Mouse (Mus musculus) ES-E14 (cell line): ENCODE data around the gene Gm10721. TPM values are rescaled to one million over a fixed set of nuclear protein-coding genes. Genes with fewer than 3 reads are reported as not detected.
"Not testable (repeated sequence)": the region's sequence is repeated elsewhere in the genome, so short reads cannot be mapped to it uniquely, and the experiment has no call there.

ENCODE experiments used
- DNase-seq: peaks from one replicate; pipeline ENCODE4 v3.0.0-alpha.2; 2013; ENCODE audit warnings: low read depth, low spot score
- H3K27ac ChIP-seq: 2 replicates; pipeline ENCODE4 v1.5.1; 2012; ENCODE audit warnings: low read depth, mild to moderate bottlenecking, low read length, moderate library complexity, mixed read lengths; ENCODE audit not compliant: poor library complexity, insufficient read depth, severe bottlenecking
- H3K36me3 ChIP-seq: 2 replicates; pipeline ENCODE4 v1.6.1; 2012; ENCODE audit warnings: mild to moderate bottlenecking, low read length, moderate library complexity, mixed read lengths; ENCODE audit not compliant: control insufficient read depth, poor library complexity, insufficient read depth, severe bottlenecking
- H3K4me1 ChIP-seq, 2 experiments: fragments of 150-350 bp in 1 of 2; sonication (generic) in 1 of 2; 2 replicates each; pipeline ENCODE4 v1.6.1; 2012; ENCODE audit warnings: low read length in 2 of 2, mild to moderate bottlenecking in 1 of 2, mixed read lengths in 1 of 2; ENCODE audit not compliant: control insufficient read depth in 2 of 2, insufficient read depth in 2 of 2, poor library complexity in 1 of 2
- H3K4me3 ChIP-seq, 2 experiments: fragments of 150-350 bp in 1 of 2; sonication (generic) in 1 of 2; 2 replicates each; pipeline ENCODE4 v1.5.1; 2012; ENCODE audit warnings: low read length in 2 of 2, low read depth in 1 of 2, mild to moderate bottlenecking in 1 of 2, mixed read lengths in 1 of 2; ENCODE audit not compliant: insufficient read depth in 1 of 2, poor library complexity in 1 of 2, severe bottlenecking in 1 of 2
- H3K9ac ChIP-seq: 2 replicates; pipeline ENCODE4 v1.6.1; 2012; ENCODE audit warnings: low read depth, mild to moderate bottlenecking, low read length, mixed read lengths; ENCODE audit not compliant: poor library complexity, insufficient read depth, severe bottlenecking
- H3K9me3 ChIP-seq: fragments of 150-350 bp; sonication (generic); 2 replicates; pipeline ENCODE4 v1.6.1; 2012; ENCODE audit warnings: low read depth, mild to moderate bottlenecking, low read length; ENCODE audit not compliant: control insufficient read depth, insufficient read depth
- in situ Hi-C, 2 experiments: fragments of 600-800 bp; cut with MboI; formaldehyde crosslinking; loops; one replicate each; pipeline ENCODE4 v1.15.1; 2025; ENCODE audit warnings: low sequenced_read_pairs in 2 of 2, inconsistent platforms in 1 of 2; ENCODE audit not compliant: unreplicated experiment in 2 of 2
- total RNA-seq: library from RNA; depleted of rRNA; stranded (reverse); fragments of 300-350 nt; gene quantifications from 2 replicates; pipeline ENCODE4 v1.2.3, GENCODE M21; 2012; rRNA removed

Gene Gm10721
- total RNA-seq, result 0.76 TPM in 1 of 2 replicates, not detected in the other

DNA sequence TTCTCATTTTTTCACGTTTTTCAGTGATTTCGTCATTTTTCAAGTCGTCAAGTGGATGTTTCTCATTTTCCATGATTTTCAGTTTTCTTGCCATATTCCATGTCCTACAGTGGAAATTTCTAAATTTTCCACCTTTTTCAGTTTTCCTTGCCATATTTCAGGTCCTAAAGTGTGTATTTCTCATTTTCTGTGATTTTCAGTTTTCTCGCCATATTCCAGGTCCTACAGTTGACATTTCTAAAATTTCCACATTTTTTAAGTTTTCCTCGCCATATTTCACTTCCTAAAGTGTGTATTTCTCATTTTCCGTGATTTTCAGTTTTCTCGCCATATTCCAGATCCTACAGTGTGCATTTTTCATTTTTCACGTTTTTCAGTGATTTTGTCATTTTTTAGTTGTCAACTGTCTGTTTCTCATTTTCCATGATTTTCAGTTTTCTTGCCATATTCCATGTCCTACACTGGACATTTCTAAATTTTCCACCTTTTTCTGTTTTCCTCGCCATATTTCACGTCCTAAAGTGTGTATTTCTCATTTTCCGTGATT lies at the start of gene Gm10721:
Gene Gm10721 (plus strand): TSS at position 408 of the 547 bp plus-strand sequence.
- H3K36me3 ChIP-seq, H3K4me3 ChIP-seq, H3K27ac ChIP-seq, H3K9me3 ChIP-seq, in situ Hi-C loops, H3K9ac ChIP-seq, H3K4me1 ChIP-seq, DNase-seq: not testable (repeated sequence)

DNA sequence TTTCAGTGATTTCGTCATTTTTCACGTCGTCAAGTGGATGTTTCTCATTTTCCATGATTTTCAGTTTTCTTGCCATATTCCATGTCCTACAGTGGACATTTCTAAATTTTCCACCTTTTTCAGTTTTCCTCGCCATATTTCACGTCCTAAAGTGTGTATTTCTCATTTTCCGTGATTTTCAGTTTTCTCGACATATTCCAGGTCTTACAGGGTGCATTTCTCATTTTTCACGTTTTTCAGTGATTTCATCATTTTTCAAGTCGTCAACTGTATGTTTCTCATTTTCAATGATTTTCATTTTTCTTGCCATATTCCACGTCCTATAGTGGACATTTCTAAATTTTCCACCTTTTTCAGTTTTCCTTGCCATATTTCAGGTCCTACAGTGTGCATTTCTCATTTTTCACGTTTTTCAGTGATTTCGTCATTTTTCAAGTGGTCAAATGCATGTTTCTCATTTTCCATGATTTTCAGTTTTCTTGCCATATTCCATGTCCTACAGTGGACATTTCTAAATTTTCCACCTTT lies 12.4 kb upstream of the Gm10721 start, which contains the start of gene Gm10722:
Gene Gm10722 (plus strand): TSS at position 478 of the 528 bp plus-strand sequence.
- H3K27ac ChIP-seq, H3K9ac ChIP-seq, in situ Hi-C loops, H3K4me1 ChIP-seq, H3K9me3 ChIP-seq, DNase-seq, H3K36me3 ChIP-seq, H3K4me3 ChIP-seq: not testable (repeated sequence)

DNA sequence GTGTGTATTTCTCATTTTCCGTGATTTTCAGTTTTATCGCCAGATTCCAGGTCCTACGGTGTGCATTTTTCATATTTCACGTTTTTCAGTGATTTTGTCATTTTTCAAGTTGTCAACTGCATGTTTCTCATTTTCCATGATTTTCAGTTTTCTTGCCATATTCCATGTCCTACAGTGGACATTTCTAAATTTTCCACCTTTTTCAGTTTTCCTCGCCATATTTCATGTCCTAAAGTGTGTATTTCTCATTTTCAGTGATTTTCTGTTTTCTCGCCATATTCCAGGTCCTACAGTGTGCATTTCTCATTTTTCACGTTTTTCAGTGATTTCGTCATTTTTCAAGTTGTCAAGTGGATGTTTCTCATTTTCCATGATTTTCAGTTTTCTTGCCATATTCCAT lies 11.9 kb upstream of the Gm10721 start:
- H3K4me3 ChIP-seq, DNase-seq, H3K27ac ChIP-seq, H3K9me3 ChIP-seq, in situ Hi-C loops, H3K4me1 ChIP-seq, H3K9ac ChIP-seq, H3K36me3 ChIP-seq: not testable (repeated sequence)

DNA sequence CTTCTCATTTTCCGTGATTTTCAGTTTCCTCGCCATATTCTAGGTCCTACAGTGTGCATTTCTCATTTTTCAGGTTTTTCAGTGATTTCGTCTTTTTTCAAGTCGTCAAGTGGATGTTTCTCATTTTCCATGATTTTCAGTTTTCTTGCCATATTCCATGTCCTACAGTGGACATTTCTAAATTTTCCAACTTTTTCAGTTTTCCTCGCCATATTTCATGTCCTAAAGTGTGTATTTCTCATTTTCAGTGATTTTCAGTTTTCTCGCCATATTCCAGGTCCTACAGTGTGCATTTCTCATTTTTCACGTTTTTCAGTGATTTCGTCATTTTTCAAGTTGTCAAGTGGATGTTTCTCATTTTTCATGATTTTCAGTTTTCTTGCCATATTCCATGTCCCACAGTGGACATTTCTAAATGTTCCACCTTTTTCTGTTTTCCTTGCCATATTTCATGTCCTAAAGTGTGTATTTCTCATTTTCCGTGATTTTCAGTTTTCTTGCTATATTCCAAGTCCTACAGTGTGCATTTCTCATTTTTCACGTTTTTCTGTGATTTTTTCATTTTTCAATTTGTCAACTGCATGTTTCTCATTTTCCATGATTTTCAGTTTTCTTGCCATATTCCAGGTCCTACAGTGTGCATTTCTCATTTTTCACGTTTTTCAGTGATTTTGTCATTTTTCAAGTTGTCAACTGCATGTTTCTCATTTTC lies 10.8 kb upstream of the Gm10721 start:
- H3K9ac ChIP-seq, H3K9me3 ChIP-seq, H3K36me3 ChIP-seq, H3K4me3 ChIP-seq, in situ Hi-C loops, H3K27ac ChIP-seq, H3K4me1 ChIP-seq, DNase-seq: not testable (repeated sequence)

DNA sequence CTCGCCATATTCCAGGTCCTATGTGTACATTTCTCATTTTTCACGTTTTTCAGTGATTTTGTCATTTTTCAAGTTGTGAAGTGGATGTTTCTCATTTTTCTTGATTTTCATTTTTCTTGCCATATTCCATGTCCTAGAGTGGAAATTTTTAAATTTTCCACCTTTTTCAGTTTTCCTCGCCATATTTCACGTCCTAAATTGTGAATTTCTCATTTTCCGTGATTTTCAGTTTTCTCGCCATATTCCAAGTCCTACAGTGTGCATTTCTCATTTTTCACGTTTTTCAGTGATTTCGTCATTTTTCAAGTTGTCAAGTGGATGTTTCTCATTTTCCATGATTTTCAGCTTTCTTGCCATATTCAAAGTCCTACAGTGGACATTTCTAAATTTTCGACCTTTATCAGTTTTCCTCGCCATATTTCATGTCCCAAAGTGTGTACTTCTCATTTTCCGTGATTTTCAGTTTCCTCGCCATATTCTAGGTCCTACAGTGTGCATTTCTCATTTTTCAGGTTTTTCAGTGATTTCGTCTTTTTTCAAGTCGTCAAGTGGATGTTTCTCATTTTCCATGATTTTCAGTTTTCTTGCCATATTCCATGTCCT lies 10.0 kb upstream of the Gm10721 start, which contains the start of gene Gm11168:
Gene Gm11168 (plus strand): TSS at position 553 of the 603 bp plus-strand sequence.
- H3K9ac ChIP-seq, H3K36me3 ChIP-seq, H3K27ac ChIP-seq, DNase-seq, H3K4me1 ChIP-seq, H3K4me3 ChIP-seq, H3K9me3 ChIP-seq, in situ Hi-C loops: not testable (repeated sequence)

DNA sequence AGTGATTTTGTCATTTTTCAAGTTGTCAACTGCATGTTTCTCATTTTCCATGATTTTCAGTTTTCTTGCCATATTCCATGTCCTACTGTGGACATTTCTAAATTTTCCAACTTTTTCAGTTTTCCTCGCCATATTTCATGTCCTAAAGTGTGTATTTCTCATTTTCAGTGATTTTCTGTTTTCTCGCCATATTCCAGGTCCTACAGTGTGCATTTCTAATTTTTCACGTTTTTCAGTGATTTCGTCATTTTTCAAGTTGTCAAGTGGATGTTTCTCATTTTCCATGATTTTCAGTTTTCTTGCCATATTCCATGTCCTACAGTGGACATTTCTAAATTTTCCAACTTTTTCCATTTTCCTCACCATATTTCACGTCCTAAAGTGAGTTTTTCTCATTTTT lies 6.8 kb upstream of the Gm10721 start:
- DNase-seq, in situ Hi-C loops, H3K27ac ChIP-seq, H3K4me3 ChIP-seq, H3K9me3 ChIP-seq, H3K9ac ChIP-seq, H3K36me3 ChIP-seq, H3K4me1 ChIP-seq: not testable (repeated sequence)

DNA sequence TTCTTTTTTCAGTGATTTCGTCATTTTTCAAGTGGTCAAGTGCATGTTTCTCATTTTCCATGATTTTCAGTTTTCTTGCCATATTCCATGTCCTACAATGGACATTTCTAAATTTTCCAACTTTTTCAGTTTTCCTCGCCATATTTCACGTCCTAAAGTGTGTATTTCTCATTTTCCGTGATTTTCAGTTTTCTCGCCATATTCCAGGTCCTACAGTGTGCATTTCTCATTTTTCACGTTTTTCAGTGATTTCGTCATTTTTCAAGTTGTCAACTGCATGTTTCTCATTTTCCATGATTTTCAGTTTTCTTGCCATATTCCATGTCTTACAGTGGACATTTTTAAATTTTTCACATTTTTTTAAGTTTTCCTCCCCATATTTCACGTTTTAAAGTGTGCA lies 6.3 kb upstream of the Gm10721 start:
- H3K27ac ChIP-seq, H3K4me3 ChIP-seq, H3K9ac ChIP-seq, H3K9me3 ChIP-seq, in situ Hi-C loops, DNase-seq, H3K36me3 ChIP-seq, H3K4me1 ChIP-seq: not testable (repeated sequence)

DNA sequence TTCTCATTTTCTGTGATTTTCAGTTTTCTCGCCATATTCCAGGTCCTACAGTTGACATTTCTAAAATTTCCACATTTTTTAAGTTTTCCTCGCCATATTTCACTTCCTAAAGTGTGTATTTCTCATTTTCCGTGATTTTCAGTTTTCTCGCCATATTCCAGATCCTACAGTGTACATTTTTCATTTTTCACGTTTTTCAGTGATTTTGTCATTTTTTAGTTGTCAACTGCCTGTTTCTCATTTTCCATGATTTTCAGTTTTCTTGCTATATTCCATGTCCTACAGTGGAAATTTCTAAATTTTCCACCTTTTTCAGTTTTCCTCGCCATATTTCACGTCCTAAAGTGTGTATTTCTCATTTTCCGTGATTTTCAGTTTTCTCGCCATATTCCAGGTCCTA lies 5.7 kb upstream of the Gm10721 start:
- DNase-seq, H3K27ac ChIP-seq, H3K9me3 ChIP-seq, H3K36me3 ChIP-seq, H3K4me3 ChIP-seq, H3K9ac ChIP-seq, H3K4me1 ChIP-seq, in situ Hi-C loops: not testable (repeated sequence)
